Mouse (Mus musculus): Measurements from ENCODE around the gene Ptprb.

Ptprb gene

DNA sequence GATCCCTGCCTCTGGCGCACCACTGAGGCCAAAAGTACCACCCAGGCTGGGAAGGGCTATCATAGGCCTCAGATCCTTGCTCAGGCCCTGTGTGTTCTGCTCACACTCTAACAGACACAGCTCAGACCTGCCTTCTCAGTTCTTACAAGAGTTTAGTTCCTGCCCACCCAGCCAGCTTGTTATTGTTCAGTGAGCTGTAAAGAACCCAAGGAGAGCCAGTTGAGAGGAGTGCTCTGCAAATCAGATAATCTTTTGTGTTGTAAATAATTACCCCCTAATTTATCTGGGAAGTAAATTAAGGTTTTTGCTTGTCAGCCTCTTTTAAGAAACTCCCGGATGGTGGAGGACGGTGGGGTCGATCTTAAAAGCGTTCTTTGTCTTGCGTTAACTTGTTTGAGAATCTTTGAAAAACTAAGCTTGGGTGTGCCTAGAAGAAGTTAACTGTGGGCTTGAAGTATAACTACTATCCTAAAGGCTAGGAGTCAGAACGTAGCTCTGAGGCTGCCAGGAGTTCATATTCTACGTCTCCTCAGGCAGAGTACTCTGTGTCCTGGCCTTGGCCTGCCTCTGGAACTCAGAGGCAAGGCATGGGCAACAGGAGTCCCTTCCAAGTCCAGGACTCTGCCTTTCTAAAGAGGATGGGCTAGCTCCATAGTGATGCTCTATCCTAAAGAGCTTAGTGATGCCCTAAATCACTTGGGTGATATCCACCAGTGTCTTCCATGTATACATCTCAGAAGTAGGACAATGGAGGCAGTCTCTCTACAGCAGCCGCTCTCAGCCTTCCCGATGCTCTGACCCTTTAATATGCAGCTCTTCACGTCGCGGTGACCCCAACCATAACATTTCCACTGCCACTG is 107.7 kb downstream of the Ptprb start:
- no peak for DNase-seq

DNA sequence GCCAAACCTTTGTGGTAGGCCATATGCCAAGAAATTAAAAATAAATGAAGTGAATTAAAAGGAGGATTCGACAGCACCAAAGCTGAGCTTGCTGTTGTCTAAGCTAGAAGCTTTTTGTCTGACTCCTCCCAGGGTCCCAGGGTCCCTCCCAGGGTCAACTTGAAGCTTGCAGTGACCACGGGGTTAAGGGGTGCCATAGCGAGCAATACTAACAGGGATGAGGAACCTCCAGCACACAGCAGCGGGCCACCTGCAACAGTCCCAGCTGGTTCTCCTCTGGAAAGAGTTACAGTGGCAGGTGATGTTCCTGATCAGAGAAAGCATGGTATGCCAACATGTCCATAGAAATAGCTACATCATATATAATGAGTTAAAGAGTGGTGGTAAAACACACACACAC is 109.1 kb downstream of the Ptprb start:
- no peak for DNase-seq

DNA sequence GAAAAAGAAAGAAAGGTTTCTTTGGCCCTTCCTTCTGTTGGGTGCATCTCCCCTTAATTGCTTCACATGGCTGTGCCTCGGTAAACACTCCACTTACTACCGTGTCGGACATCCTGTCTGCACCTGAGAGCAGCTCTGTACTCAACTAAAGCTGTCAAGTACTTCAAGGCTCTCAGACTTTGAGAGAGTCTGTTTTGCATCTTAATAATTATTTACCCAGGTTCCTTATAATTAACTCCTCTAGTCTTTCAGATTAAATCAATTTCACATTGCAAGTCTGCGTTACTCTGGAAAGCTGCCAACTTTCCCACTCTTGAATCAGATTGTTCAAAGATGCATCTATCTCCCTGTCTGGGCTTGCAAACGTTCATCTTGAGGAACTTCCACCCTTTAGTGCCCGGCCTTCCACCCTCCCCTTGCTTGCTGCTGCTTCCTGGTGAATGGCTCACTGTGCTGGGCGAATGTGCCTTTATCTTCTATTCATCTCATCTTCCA is 111.1 kb downstream of the Ptprb start:
- DNase-seq: no peak

DNA sequence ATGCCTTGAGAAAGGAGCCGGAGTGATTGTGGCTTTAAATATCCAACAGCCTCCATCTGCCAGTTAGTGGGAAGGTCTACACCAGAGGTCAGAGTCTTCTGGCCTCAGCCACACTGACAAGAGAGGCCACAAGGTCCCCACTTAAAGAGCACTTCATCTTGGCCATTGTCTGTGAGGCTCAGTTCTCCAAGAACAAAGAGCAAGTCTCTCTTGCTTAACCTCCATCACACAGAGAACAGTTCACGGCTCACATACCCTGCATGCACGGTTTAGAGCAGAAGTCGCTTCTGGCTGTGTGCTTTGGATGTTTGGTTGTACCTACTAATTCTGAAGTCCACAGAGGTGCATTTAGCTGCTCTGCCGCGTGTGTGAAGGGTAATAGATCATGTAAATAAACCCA is 113.5 kb downstream of the Ptprb start:
- DNase-seq: no peak

DNA sequence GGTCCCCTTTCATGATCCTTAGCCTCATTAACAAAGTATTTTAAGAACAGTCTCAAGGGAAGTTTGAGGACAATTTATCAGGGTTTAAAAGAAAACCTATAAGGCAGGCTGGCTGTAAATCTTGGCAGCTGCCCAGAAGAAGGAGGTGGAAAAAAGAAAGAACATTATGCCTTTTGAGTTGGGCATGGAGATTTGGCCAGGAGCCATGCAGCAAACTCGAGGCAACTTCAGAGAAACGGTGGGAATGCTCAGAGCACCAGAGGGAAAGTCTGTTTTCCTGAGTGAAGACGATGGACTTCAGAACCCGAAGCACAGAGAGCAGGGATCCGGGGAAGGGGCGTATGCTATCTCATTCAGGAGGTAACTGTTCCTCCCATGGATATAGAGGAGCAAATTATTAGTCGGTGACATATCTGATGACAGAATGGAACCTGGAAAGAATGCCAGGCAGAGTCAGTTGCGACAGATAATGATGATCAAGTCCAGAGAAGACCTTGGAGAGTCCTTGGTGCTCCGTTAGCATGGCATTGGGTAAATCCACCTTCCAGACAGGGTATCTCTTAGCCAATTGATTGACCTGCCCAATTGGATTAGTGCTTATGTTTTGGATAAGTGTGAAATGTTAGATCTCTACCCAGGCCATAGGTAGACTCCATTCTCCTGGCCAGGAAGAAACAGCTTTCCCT is 118.6 kb downstream of the Ptprb start:
- DNase-seq: no peak

DNA sequence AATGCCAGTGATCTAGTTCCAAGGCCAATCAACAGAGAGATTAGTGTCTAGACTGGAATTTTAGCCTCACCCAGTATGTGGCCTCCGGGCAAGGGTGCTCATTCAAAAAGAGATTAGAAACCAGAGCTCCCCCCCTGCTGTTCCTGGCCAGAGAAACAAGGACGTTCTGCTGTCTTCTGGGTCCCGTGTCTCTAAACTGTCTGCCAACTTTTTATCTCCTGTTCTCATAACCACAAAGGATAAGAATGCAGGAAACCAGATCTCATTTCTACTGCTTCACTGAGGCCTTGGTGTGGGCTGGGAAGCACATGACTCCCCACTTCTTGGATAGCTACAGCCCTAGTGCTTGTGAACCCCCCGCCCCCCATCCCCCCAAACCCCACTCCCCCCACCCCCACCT is 119.3 kb downstream of the Ptprb start:
- DNase-seq: no peak

DNA sequence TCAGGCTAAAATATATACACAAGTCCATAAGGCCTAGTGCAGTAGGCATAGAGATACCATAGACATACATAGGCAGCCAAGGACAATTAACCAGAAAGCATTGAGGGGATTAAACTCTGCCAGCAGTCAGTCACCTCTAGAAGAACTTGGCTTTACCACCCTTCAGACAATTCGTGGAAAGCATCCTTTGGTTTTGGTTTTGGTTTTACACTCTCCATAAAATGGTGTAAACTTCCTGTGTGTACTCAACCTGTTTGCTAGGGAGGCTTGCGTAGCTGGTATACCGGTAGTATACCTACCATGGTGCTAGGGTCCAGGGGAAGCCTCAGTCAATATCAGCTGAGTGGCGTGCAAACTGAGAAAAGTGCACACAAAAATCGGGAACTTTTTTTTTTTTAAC is 121.0 kb downstream of the Ptprb start:
- DNase-seq: no peak

DNA sequence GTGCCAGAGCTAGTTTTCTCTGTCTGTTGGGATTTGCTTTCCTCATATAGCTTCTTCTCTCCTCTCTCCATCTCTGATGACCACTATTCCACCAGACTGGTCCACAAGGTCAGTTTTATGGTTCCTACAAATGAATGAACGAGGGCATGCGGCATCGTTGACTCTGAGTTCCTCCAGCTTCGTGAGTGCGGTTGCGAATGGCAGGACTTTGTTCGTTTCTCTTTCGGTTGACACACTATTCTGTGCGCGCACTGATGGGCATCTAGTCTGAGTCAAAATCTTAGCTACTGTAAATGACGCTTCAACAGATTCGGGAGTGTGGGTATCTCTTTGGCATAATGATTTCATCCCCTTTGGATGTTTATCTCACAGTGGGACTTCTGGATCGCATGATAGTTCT is 121.6 kb downstream of the Ptprb start:
- no peak for DNase-seq

DNA sequence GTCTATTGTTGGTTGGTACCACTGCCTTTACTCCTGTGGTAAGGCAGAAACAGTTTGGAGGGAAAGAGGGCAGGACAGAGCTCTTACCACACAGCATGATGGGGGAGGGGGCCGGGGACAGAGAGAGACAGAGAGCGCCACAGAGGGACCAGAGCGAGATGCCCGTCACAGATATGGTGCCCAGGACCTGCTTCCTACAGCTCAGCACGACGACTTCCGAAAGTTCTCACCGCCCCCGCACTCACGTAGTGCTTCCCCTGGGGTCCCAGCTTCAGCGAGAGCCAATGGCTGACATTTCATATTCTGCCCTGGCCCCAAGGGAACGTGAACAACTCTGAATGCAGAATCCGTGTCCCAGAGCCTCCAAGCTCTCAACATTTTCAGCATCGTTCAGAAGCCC is 122.2 kb downstream of the Ptprb start:
- DNase-seq: no peak

DNA sequence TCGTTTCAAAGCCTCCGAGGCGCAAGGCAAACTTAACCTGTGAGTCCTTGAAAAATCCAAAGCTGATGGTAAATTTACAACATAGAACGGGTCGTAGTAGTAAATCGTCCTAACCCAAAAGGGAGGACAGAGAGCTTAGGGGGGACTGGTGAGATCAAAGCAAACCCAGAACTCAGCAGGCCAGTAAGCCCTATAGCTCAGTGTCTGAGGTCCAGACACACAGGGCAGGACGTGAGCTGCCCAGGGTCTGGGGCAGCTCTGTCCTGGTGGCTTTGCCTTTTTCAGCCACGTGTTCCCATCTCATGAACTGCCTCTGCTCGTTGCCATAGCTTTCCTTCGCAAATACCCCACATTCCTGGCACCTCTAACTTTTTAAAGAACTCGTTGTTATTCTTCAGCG is 122.7 kb downstream of the Ptprb start:
- no peak for DNase-seq

DNA sequence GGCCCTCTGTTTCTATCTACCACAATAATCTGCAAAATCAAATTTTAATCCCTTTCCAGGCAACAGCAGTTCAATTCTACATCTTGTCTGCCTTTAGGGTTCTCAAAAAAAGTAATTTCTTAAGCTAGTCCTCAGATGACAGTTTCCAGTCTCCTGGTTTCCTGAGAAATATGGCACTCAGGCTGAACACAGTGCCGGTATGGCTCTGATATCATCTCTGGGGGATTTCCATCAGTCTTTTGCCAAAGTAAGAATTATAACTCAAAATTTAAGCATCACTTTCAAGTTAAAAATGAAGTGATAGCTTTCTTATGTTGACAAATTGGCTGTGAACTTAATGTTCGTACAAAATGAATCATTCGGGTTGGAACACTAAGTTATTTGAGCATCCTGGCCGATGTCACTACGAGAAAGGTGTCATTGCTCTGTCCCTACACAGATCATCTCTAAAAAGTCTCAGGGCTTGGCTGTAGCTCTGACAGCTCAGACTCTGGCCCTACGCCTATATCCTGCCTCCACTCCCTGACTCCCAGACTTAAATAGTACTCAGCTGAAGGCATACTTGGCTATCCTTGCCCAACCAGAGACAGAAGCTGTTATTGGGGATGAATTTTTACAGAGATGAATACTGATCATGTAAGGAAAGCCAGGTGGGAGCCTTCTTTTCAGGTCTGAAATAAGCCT is 127.6 kb downstream of the Ptprb start:
- no peak for DNase-seq

DNA sequence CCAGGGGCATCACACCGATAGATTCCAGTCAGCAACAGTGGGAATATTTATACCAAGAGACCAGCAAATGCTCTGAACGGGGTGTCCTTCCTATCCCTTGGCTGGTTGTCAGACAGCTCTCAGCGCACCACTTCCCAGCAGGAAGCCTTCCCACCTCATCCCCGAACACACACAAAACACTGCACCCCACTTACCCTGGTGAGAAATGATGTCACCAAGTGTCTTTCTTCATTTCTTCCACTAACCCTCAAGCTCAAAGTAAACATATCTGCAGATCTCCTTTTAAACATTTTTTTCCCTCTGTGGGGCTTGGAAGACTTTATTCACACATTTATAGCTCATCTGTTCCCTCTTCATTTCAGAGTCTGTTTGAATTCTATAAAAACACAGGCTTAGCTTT is 128.4 kb downstream of the Ptprb start:
- no peak for DNase-seq

DNA sequence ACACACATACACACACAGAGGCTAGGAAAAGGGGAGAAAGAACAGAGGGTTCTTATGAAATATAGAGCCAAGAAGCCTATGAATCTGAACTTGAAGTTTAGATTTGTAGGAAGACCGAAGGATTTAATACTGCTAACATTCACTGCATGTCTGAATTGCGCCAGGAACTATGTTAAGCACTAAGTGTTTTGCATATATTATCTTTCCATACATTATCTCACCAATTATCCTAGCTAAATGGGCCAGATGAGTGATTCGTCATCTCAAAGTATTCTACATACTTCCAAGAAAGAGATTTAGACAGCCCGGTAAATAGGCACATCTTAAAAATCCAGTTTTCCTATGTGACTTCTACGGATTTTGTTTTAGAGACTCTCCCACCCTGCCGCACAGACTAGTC is 129.7 kb downstream of the Ptprb start:
- DNase-seq: no peak

DNA sequence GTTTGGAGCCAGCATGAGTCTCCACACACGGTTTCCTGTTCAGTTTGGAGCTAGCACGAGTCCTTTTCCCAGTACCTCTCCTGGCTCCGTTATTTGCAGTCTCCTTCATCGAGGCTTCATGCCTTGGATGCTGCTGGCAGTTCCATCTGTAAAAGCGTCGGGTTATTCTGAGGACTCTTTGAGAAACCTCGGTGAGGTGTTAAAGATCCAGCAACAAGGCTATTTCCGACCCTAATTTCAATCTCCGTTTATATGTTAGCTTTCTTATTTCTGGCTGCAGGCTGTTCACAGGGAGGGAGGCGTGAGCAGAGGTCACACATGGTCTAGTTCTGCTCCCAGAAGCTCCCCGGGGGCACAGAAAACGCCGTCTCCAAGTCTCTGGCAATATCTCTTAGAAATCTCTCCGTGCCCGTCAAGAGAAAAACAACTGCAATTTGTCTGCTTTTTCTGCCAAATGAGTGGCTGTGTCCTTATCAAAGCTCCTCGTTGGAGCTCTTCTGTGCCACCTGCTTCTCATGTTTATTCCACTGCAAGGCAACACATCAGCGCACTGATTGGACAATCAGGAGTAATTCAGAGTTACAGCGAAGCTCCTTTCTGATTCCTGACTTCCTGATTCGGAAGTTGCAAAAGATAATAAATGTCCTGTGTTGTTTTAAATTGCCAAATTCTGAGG is 132.5 kb downstream of the Ptprb start:
- no peak for DNase-seq

DNA sequence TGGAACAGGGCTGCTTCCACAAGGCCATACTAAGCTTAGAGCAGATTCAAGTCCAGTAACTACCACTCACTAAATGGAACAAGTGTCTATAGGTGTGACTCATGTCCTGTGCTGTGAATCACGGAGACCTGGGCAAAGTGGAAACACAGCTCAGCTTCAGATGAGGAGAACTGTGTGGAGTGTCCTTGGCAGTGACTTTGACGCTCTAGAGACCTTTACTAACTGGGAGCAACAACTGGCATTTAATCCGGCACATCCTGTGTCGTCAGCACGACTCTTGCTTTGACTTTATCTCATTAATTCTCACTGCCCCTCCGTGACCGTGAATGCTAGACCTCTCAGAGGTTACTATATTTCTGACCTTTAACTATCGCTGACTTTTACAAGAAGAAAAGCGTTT is 135.5 kb downstream of the Ptprb start:
- no peak for DNase-seq

DNA sequence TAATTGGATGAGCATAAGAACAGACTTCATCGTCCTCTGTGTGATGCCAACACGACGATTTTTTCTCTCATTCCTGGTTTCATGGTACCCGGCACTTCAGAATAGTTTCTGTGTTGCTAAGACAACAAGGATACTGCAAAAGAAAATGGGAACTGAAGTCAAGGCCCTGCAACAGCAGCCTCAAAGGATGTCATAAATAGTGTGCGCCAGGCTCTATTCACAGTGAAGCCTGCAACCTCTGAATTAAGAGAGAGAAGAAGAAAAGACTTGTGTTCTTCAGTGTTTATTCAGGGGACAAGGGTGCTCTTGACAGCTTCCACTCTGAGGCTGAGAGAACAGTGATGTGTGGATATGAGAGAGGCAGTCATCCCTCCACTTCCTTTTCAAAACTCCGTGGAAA is 140.8 kb downstream of the Ptprb start:
- DNase-seq: no peak

DNA sequence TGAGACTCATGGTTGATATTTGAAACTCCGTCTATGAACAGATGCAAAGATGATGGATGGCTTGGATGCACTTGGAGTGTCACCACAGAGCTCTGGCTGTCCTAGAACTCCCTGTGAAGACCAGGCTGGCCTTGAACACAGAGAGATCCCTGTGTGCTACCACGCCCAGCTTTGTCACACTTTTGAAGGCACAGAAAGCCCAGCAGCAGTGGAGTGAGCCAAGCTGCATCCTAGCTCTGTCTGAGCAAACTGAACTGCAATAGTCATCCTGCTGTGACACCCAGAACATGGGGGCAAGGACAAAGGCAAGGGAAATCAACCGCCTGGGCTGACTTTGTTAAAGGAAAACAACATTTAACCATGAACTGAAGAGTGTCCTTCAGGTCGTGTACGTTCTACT is 141.4 kb downstream of the Ptprb start:
- no peak for DNase-seq

DNA sequence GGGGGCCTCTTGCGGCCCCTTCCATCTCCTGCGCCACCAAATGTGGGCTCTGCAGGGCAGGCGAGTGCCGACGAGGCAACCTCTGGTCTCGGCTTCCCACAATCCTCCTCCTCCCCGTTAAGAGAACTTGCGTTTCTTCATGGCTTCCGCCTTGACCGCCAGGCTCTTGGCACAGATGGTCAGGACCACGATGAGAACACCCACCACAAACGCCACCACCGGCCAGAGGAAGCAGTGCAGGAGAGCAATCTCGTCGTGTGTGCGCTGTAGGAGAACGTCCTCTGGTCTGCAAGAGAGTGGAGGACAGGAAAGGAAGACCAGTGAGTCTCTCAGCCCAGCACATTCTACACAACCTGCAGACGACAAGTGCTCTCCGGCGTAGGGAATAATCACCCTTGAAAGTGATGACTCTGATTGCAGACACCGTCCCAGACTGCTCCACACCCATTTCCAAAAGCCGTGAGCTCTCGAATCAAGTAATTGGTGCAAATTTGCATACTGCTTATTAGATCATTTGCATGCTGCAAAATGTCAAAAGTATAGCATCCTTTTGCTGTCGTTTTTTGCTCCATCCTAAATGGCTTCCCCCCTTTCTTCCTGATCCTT is 142.9 kb downstream of the Ptprb start:
- no peak for DNase-seq

DNA sequence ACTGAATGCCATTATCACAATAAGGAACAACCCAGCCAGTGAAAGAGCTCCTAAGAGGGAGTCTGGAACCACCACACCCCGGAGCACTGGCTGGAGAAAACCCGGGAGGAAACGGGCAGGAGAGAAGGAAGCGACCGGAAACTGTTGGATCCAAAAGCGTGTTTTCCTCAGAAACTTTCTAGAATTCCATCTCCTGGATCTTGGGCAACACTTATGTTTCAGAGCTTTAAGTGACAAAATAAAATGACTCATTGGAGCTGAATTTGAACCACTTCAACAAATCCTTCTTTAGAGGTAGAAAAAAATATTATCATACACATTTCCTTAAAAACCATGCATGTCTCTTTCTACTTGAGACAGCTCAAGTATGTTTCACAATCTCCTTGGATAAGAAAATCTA is 145.7 kb downstream of the Ptprb start:
- DNase-seq: no peak

DNA sequence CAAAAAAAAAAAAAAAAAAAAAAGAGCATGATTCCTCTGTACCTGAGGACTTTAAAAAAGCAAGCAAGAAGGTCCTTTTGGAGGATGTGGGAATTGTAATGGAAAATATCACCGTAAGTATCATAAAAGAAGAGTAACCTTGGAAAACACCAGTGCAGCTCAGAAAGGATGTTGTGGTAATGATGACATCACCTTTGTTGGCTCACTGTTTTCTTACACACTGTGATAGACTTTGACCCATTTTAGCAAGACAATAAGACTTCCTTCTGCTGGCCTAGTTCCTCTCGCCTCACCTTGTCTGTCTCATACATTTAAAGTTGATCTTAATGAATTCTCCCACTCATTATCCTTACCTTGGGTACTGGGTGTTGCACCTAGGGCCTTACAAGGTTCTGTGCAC is 147.2 kb downstream of the Ptprb start:
- no peak for DNase-seq

DNA sequence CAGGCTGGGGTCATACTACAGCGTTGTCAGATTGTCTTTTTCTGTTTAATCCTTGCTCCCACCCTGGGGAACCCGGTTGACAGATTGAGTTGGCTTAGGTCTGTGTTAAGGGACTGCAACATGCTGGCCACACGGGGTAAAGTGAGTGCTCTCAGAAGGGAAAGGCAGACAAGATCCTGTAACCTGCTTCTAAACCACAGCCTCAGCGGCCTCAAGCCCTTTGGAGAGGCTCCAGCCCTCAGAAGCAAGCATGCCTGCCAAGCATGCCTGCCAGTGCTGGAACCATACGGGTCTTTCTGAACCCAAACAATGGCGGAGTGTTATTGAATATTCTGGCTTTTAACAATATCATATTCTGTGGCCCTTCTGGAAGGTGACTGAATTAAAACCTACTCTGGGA is 149.6 kb downstream of the Ptprb start:
- no peak for DNase-seq

DNA sequence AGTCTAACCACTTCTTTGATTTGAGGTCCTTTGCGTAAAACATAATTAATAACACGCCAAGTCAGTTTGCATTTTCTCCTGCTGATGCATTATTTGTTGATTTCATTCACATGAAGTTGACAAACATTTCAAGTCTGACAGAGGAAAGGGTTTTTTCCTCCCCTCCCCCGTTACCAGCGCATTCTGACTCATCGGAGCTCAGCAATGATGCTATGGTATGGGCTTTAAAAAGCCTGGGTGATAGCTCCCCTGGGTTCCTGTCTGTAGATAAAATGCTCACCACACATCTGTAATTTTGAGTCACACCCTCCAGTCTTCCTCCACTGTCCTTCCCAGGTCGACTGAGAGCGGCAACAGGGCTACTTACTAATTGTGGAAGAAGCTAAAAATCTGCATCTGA is 150.9 kb downstream of the Ptprb start:
- no peak for DNase-seq
